Mouse (Mus musculus) neural tube, embryonic 11.5 days (tissue): ENCODE measurements around the gene Cfap44. TPM values are rescaled to one million over a fixed set of nuclear protein-coding genes. Genes with fewer than 3 reads are reported as not detected.

Source experiments
- ATAC-seq: fragments of 200-750 bp; cut with Nextera tagmentation; 2 replicates; pipeline ENCODE4 v1.8.0; 2017; ENCODE audit warnings: moderate number of reproducible peaks, mild to moderate bottlenecking, moderate TSS enrichment, moderate library complexity; ENCODE audit not compliant: insufficient read depth, low FRiP score, low TSS enrichment
- DNase-seq: peaks from one replicate; pipeline ENCODE4 v3.0.0-alpha.2; 2015; ENCODE audit warnings: low spot score
- H3K27ac ChIP-seq: fragments of 300-500 bp; sonication (generic); 2 replicates; pipeline ENCODE4 v1.5.1; 2014; ENCODE audit warnings: low read depth, mild to moderate bottlenecking, low read length
- H3K27me3 ChIP-seq: fragments of 300-500 bp; sonication (generic); 2 replicates; pipeline ENCODE4 v1.6.1; 2014; ENCODE audit warnings: mild to moderate bottlenecking, low read length, mixed read lengths; ENCODE audit not compliant: control insufficient read depth, insufficient read depth
- H3K36me3 ChIP-seq: fragments of 300-500 bp; sonication (generic); 2 replicates; pipeline ENCODE4 v1.6.1; 2014; ENCODE audit warnings: mild to moderate bottlenecking, low read length, moderate library complexity, mixed read lengths; ENCODE audit not compliant: control insufficient read depth, insufficient read depth
- H3K4me1 ChIP-seq: fragments of 300-500 bp; sonication (generic); 2 replicates; pipeline ENCODE4 v1.6.1; 2014; ENCODE audit warnings: low read length, mixed read lengths; ENCODE audit not compliant: control insufficient read depth, insufficient read depth
- H3K4me2 ChIP-seq: fragments of 300-500 bp; sonication (generic); 2 replicates; pipeline ENCODE4 v1.6.1; 2014; ENCODE audit warnings: low read depth, mild to moderate bottlenecking, moderate library complexity
- H3K4me3 ChIP-seq: fragments of 300-500 bp; sonication (generic); 2 replicates; pipeline ENCODE4 v1.5.1; 2014; ENCODE audit warnings: low read depth, low read length
- H3K9ac ChIP-seq: fragments of 300-500 bp; sonication (generic); 2 replicates; pipeline ENCODE4 v1.6.1; 2014; ENCODE audit warnings: mild to moderate bottlenecking, low read length
- H3K9me3 ChIP-seq: fragments of 300-500 bp; sonication (generic); 2 replicates; pipeline ENCODE4 v1.6.1; 2016; ENCODE audit warnings: low read length; ENCODE audit not compliant: control insufficient read depth
- WGBS: fragments of 180-500 bp; shearing (Covaris S2); extraction: QIAGEN DNeasy Blood & Tissue Kit; methylation state at CpG from one replicate; pipeline ENCODE4 v1.1.7; 2014; 5-methylcytosine and 5-hydroxymethylcytosine counted together
- polyA plus RNA-seq: library from polyadenylated mRNA; unstranded; fragments of >200 nt; fragmentation: Nextera tagmentation; extraction: Ambion mirVana; gene quantifications from 2 replicates; pipeline ENCODE4 v1.2.1, GENCODE M21; 2014

Cfap44 gene
- polyA plus RNA-seq, 1 experiment from 2014 or later: 0.44 TPM

- H3K36me3 ChIP-seq: peaks cover 4% of the 10 kb centered on the region
- no peak overlapping the region for H3K9ac ChIP-seq
- no peaks in the 10 kb centered on the region for H3K4me1 ChIP-seq
- H3K9me3 ChIP-seq: no peaks in the 10 kb centered on the region
- ATAC-seq: no peak
- DNase-seq: no peak
- no peak overlapping the region for H3K4me3 ChIP-seq
- WGBS: 93% methylated on average over 4 of the region's 4 CpGs
- no peaks in the 10 kb centered on the region for H3K27me3 ChIP-seq
- no peak overlapping the region for H3K4me2 ChIP-seq
- no peak overlapping the region for H3K27ac ChIP-seq
Measured at GRCm38 (mm10) chr16:44375459-44375858, 19.1 kb upstream of the Cfap44 start.

DNA sequence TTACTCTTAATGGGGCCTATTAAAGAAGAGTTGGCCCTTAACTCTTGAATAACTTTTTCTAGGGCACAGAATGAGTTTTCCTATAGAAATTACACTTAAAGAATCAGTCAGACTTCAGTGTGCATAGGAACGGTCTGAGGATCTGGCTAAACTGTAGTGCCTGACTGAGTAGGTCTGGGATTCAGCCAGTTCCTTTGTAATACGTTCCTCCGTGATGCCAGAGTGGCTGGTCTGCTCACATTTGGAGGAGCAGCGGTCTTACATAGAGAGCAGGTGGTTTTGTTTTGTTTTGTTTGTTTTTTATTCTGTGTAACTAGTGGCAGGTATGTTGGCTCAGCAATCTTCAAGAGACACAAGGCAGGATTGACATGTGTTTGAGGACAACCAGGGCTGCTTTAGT lies 14.6 kb upstream of the Cfap44 start:
- Histone ChIP-seq H3K36me3 (peaks cover 2% of the 10 kb centered on the region; the same call in 1 of the 2 replicates), H3K9ac (no peak overlapping the region), H3K27me3 (no peaks in the 10 kb centered on the region), H3K4me3 (no peak overlapping the region), H3K4me2 (no peak overlapping the region), H3K4me1 (peaks cover 3% of the 10 kb centered on the region; the same call in 1 of the 2 replicates), H3K27ac (no peak overlapping the region), H3K9me3 (no peaks in the 10 kb centered on the region)
- DNase-seq: no peak
- no peak for ATAC-seq
- WGBS: 72% methylated on average over 4 of the region's 4 CpGs

DNA sequence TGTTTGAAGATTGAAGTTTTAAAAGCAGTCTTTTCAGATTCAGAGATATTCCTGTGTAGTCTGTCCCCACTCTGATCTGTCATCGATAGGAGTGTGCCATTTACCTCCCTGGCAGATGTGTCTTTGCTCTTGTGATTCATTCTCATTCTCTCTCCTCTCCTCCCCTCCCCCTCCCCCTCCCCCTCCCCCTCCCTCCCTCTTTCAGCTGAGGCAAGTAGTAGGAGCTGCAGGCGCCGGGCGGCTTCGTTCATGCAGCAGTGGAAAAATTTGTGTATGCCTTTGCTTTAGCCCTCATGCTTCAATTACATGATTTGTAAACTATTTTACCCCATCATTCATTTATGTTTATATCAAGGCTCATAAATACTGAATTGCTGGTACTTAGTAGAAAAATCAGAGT lies 13.0 kb upstream of the Cfap44 start:
- H3K9me3 ChIP-seq: no peaks in the 10 kb centered on the region
- H3K27me3 ChIP-seq: no peaks in the 10 kb centered on the region
- peaks cover 2% of the 10 kb centered on the region; the same call in 1 of the 2 replicates for H3K36me3 ChIP-seq
- H3K4me1 ChIP-seq: peaks cover 3% of the 10 kb centered on the region; the same call in 1 of the 2 replicates
- no peak overlapping the region for H3K4me2 ChIP-seq
- no peak overlapping the region for H3K9ac ChIP-seq
- ATAC-seq (no peak), DNase-seq (no peak)
- WGBS: 16% methylated on average over 3 of the region's 5 CpGs
- H3K4me3 ChIP-seq: no peak overlapping the region
- H3K27ac ChIP-seq: no peak overlapping the region

GRCm38 (mm10) chr16:44383549-44383948 lies 11.0 kb upstream of the Cfap44 start:
- no peak for ATAC-seq
- DNase-seq: no peak
- Histone ChIP-seq H3K9me3 (no peaks in the 10 kb centered on the region), H3K4me1 (peaks cover 3% of the 10 kb centered on the region; the same call in 1 of the 2 replicates), H3K4me2 (no peak overlapping the region), H3K4me3 (no peak overlapping the region), H3K27me3 (no peaks in the 10 kb centered on the region), H3K36me3 (peaks cover 2% of the 10 kb centered on the region; the same call in 1 of the 2 replicates), H3K27ac (no peak overlapping the region), H3K9ac (no peak overlapping the region)
- WGBS: 25% methylated on average over 2 of the region's 2 CpGs

DNA sequence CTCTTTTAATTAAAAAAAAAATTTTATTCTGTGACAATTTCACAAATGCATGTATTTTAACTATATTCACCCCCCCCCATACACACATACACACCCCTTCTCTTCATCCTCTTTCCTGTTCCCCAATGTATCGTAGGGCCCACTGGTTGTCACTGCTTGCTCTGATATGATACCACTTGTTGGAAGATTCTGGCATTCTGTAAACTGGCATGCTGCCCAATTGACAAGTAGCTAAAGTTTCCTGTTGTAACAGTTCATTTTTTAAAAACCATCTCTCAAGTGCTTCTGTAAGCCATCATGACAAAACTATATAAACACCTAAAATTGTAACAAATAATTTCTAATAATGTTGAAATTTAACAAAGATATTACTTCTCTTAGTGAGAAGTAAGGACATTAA lies 10.3 kb upstream of the Cfap44 start:
- no peaks in the 10 kb centered on the region for H3K27me3 ChIP-seq
- H3K4me3 ChIP-seq: no peak overlapping the region
- DNase-seq: no peak
- H3K27ac ChIP-seq: no peak overlapping the region
- H3K4me2 ChIP-seq: no peak overlapping the region
- peaks cover 3% of the 10 kb centered on the region; the same call in 1 of the 2 replicates for H3K4me1 ChIP-seq
- H3K36me3 ChIP-seq: peaks cover 3% of the 10 kb centered on the region; the same call in 1 of the 2 replicates
- H3K9ac ChIP-seq: no peak overlapping the region
- ATAC-seq: no peak
- WGBS: 86% methylated on average over 1 of the region's 1 CpGs
- H3K9me3 ChIP-seq: no peaks in the 10 kb centered on the region

GRCm38 (mm10) chr16:44391877-44392548 lies 2.6 kb upstream of the Cfap44 start:
- WGBS: 41% methylated on average over 9 of the region's 9 CpGs
- Histone ChIP-seq H3K4me1 (peaks cover 2% of the 10 kb centered on the region; the same call in 1 of the 2 replicates), H3K9me3 (no peaks in the 10 kb centered on the region), H3K4me2 (no peak overlapping the region), H3K36me3 (peaks cover 3% of the 10 kb centered on the region; the same call in 1 of the 2 replicates), H3K9ac (no peak overlapping the region), H3K27ac (no peak overlapping the region), H3K4me3 (no peak overlapping the region), H3K27me3 (no peaks in the 10 kb centered on the region)
- peak; percentile 64 for DNase-seq
- no peak for ATAC-seq

GRCm38 (mm10) chr16:44404933-44405332 lies 10.3 kb downstream of the Cfap44 start:
- 96% methylated on average over 5 of the region's 5 CpGs for WGBS
- no peak overlapping the region for H3K9ac ChIP-seq
- H3K4me3 ChIP-seq: no peak overlapping the region

GRCm38 (mm10) chr16:44407211-44407610 lies 12.6 kb downstream of the Cfap44 start:
- Histone ChIP-seq H3K4me3 (no peak overlapping the region), H3K9me3 (no peaks in the 10 kb centered on the region), H3K4me2 (no peak overlapping the region), H3K4me1 (no peaks in the 10 kb centered on the region), H3K36me3 (no peaks in the 10 kb centered on the region), H3K27me3 (no peaks in the 10 kb centered on the region), H3K9ac (no peak overlapping the region), H3K27ac (no peak overlapping the region)
- ATAC-seq: no peak
- no peak for DNase-seq
- 86% methylated on average over 5 of the region's 5 CpGs for WGBS

More at GRCm38 (mm10) chr16:44404933-44405332, 10.3 kb downstream of the Cfap44 start:
- H3K36me3 ChIP-seq: no peaks in the 10 kb centered on the region
- no peak for ATAC-seq
- no peak overlapping the region for H3K4me2 ChIP-seq
- H3K9me3 ChIP-seq: no peaks in the 10 kb centered on the region
- DNase-seq: no peak
- no peaks in the 10 kb centered on the region for H3K27me3 ChIP-seq
- no peak overlapping the region for H3K27ac ChIP-seq
- H3K4me1 ChIP-seq: no peaks in the 10 kb centered on the region

DNA sequence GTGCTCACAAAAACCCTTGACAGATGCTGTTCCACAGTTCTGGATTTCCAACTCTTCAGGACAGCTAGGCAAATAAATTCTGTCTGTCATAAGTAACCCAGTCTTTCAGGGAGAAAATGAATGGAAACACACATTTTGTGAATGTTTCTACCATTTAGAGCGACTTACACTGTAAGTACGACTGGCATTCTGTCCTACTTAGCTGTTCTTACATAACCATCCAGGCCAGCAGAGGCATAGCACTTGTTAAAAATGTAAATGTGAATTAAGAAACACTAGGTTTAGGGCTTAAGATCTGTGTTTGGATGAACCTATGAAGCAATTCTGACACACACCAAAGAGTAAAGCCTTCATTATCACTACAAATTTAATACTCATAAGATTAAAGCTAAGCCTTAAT lies 13.7 kb downstream of the Cfap44 start:
- no peaks in the 10 kb centered on the region for H3K9me3 ChIP-seq
- DNase-seq: no peak
- ATAC-seq: no peak
- H3K27ac ChIP-seq: no peak overlapping the region
- 89% methylated on average over 2 of the region's 2 CpGs for WGBS
- no peak overlapping the region for H3K4me3 ChIP-seq
- no peaks in the 10 kb centered on the region for H3K4me1 ChIP-seq
- H3K9ac ChIP-seq: no peak overlapping the region
- no peaks in the 10 kb centered on the region for H3K36me3 ChIP-seq
- H3K4me2 ChIP-seq: no peak overlapping the region
- no peaks in the 10 kb centered on the region for H3K27me3 ChIP-seq
